Mouse (Mus musculus): Measurements from ENCODE around the gene Mgll. TPM values are rescaled to one million over a fixed set of nuclear protein-coding genes. Genes with fewer than 3 reads are reported as not detected.

Mgll gene
- total and polyA plus RNA-seq, 3 experiments, result 88.7 to 146 (median 102) TPM

DNA sequence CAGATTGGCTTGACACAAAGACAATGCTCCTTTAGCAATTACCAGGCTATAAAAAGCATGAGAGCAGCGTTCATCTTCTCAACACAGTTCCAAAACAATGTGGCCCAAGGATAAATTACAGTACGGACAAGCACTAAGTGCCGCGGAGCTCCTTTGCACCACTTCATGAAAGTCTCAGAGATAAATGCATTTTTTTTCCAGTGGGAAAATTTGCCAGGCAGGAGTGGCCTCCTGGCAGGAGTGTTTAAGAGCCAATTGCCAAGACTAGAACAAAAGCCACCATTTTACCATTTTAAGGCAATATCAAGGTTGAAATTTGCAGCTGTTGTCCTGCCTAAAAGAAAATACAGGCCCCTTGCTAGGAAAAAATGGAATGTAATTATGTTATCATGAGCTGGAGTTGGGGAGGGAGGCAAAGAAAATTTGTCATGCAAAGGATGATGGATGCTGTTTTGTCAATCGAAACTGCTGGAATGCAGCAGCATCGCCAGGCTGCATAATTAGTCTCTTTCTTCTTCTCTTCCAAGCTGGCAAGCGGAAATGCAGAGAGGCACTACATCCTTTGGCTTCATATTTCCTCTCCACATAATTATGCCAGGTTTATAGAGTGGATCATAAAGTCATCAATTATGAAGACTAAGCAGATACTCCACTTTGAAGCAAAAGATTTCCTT lies 40.7 kb upstream of the Mgll start:
- TF ChIP-seq POLR2A (IDR thresholded peaks at IDR 0.05; ENCODE audit: insufficient read depth, low read depth, low read length) (no peak), EP300 (IDR thresholded peaks at IDR 0.05; ENCODE audit: insufficient read depth, low read depth, low read length) (no peak), CTCF (IDR thresholded peaks at IDR 0.05) (no peak)
- Histone ChIP-seq H3K27ac (no peak overlapping the region), H3K27me3 (ENCODE audit: control insufficient read depth, insufficient read depth, low read length) (no peaks in the 10 kb centered on the region), H3K9ac (ENCODE audit: low read depth, low read length) (no peak overlapping the region), H3K4me3 (no peak overlapping the region), H3K79me2 (replicated peaks; ENCODE audit: control insufficient read depth, insufficient read depth, low read length) (no peaks in the 10 kb centered on the region), H3K4me1 (ENCODE audit: control insufficient read depth, insufficient read depth, low read length) (no peaks in the 10 kb centered on the region), H3K36me3 (ENCODE audit: control insufficient read depth, insufficient read depth, low read length) (no peaks in the 10 kb centered on the region)
- 66% methylated on average over 7 of the region's 7 CpGs for WGBS
- DNase-seq, result no peak
- intact Hi-C loops (cut with DNase I), result no loop called here

DNA sequence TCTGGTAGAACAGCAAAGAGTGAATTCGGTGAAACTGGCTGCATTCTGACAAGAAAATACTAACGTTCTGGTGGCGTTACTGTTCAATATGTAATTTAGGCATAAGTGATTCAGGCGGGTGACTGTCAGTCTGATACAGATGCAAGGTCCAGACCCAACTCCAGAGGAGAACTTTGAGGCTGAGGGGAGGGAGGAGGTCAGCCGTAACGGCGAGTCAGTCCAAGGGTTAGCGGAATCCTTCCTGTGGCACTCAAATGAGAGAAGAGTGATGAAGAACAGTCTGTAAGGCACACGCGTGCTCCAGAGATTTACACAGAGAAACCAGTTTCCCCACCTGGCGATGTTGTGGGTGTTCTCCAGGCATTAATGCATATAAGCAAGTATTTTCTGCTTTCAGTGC lies 36.0 kb upstream of the Mgll start:
- no peaks in the 10 kb centered on the region for H3K4me1 ChIP-seq (ENCODE audit: control insufficient read depth, insufficient read depth, low read length)
- H3K4me3 ChIP-seq, result no peak overlapping the region
- H3K36me3 ChIP-seq (ENCODE audit: control insufficient read depth, insufficient read depth, low read length), result no peaks in the 10 kb centered on the region
- 87% methylated on average over 11 of the region's 11 CpGs for WGBS
- TF ChIP-seq POLR2A (IDR thresholded peaks at IDR 0.05; ENCODE audit: insufficient read depth, low read depth, low read length) (no peak), EP300 (IDR thresholded peaks at IDR 0.05; ENCODE audit: insufficient read depth, low read depth, low read length) (no peak), CTCF (IDR thresholded peaks at IDR 0.05) (no peak)
- intact Hi-C loops (cut with DNase I), result no loop called here
- no peak for DNase-seq
- no peak overlapping the region for H3K9ac ChIP-seq (ENCODE audit: low read depth, low read length)
- no peaks in the 10 kb centered on the region for H3K27me3 ChIP-seq (ENCODE audit: control insufficient read depth, insufficient read depth, low read length)
- H3K79me2 ChIP-seq (replicated peaks; ENCODE audit: control insufficient read depth, insufficient read depth, low read length), result no peaks in the 10 kb centered on the region
- no peak overlapping the region for H3K27ac ChIP-seq

DNA sequence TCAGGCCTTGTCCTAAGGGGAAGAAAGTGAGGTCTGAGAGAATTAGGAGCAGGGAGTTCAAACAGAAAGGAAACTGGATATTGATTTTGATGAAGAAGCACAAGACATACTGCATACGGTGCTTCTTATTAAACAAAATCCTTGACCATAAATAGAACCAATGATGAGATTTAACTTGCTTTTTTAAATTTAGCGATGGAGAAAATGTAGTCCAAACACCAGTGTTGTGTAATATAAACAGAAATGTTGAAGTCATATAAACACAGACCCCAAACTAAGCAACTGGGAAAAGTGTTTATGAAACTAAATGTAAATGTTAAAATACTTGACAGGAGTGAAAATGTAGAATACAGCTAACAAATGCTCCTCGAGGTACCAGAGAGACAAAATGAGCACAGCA lies 35.5 kb upstream of the Mgll start:
- Histone ChIP-seq H3K4me1 (ENCODE audit: control insufficient read depth, insufficient read depth, low read length) (no peaks in the 10 kb centered on the region), H3K36me3 (ENCODE audit: control insufficient read depth, insufficient read depth, low read length) (no peaks in the 10 kb centered on the region), H3K27ac (no peak overlapping the region), H3K4me3 (no peak overlapping the region), H3K27me3 (ENCODE audit: control insufficient read depth, insufficient read depth, low read length) (no peaks in the 10 kb centered on the region), H3K79me2 (replicated peaks; ENCODE audit: control insufficient read depth, insufficient read depth, low read length) (no peaks in the 10 kb centered on the region), H3K9ac (ENCODE audit: low read depth, low read length) (no peak overlapping the region)
- no peak for TF ChIP-seq CTCF (IDR thresholded peaks at IDR 0.05)
- TF ChIP-seq POLR2A (IDR thresholded peaks at IDR 0.05; ENCODE audit: insufficient read depth, low read depth, low read length), result no peak
- TF ChIP-seq EP300 (IDR thresholded peaks at IDR 0.05; ENCODE audit: insufficient read depth, low read depth, low read length), result no peak
- 74% methylated on average over 3 of the region's 3 CpGs for WGBS
- no peak for DNase-seq
- intact Hi-C loops (cut with DNase I), result no loop called here

DNA sequence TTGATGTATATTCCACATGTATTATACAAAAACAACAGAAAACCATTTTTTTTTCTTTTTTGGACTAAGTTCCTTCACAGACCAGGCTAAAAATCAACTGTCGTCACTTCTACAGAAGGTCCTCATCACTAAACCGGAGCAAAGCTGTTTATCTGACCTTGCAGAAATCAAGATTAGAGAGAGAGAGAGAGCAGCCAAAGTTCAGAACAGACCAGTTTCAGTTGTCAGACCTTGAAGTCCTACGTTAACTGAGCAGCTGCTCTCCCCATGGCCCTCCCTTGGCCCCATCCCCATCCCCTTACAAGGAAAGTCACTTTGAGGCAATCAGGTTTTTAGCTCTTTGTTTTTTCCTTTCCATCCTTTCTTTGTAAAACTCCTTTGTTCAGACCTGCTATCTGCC lies 34.0 kb upstream of the Mgll start:
- Histone ChIP-seq H3K4me3 (no peak overlapping the region), H3K4me1 (ENCODE audit: control insufficient read depth, insufficient read depth, low read length) (no peaks in the 10 kb centered on the region), H3K27me3 (ENCODE audit: control insufficient read depth, insufficient read depth, low read length) (no peaks in the 10 kb centered on the region), H3K27ac (no peak overlapping the region), H3K79me2 (replicated peaks; ENCODE audit: control insufficient read depth, insufficient read depth, low read length) (no peaks in the 10 kb centered on the region), H3K36me3 (ENCODE audit: control insufficient read depth, insufficient read depth, low read length) (no peaks in the 10 kb centered on the region), H3K9ac (ENCODE audit: low read depth, low read length) (no peak overlapping the region)
- no peak for TF ChIP-seq CTCF (IDR thresholded peaks at IDR 0.05)
- TF ChIP-seq EP300 (IDR thresholded peaks at IDR 0.05; ENCODE audit: insufficient read depth, low read depth, low read length), result no peak
- no peak for TF ChIP-seq POLR2A (IDR thresholded peaks at IDR 0.05; ENCODE audit: insufficient read depth, low read depth, low read length)
- 56% methylated on average over 3 of the region's 3 CpGs for WGBS
- intact Hi-C loops (cut with DNase I), result no loop called here
- no peak for DNase-seq

DNA sequence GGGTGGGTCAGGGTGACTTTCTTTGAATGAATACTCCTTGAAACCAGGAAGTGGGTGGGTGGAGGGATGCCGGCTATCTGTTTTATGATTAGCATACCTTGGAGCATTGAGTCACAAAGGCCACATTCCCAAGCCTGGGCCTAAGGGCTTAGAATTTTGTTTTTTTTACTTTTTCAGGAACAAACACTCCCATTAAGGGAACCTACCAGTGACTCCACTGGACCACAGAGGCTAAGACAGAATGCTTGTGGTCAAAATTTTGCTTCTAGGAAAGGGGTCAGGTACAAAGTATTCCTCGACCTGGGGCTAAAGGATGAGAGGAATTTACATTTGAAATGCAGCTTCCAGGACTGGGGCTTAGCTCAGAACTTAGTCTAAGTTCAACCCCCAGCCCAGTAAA lies 32.9 kb upstream of the Mgll start:
- H3K9ac ChIP-seq (ENCODE audit: low read depth, low read length), result no peak overlapping the region
- WGBS, result 79% methylated on average over 2 of the region's 2 CpGs
- TF ChIP-seq EP300 (IDR thresholded peaks at IDR 0.05; ENCODE audit: insufficient read depth, low read depth, low read length) (no peak), CTCF (IDR thresholded peaks at IDR 0.05) (no peak), POLR2A (IDR thresholded peaks at IDR 0.05; ENCODE audit: insufficient read depth, low read depth, low read length) (no peak)
- intact Hi-C loops (cut with DNase I), result no loop called here
- H3K27ac ChIP-seq, result no peak overlapping the region
- H3K4me1 ChIP-seq (ENCODE audit: control insufficient read depth, insufficient read depth, low read length), result no peaks in the 10 kb centered on the region
- no peaks in the 10 kb centered on the region for H3K27me3 ChIP-seq (ENCODE audit: control insufficient read depth, insufficient read depth, low read length)
- no peak for DNase-seq
- H3K79me2 ChIP-seq (replicated peaks; ENCODE audit: control insufficient read depth, insufficient read depth, low read length), result no peaks in the 10 kb centered on the region
- H3K36me3 ChIP-seq (ENCODE audit: control insufficient read depth, insufficient read depth, low read length), result no peaks in the 10 kb centered on the region
- no peak overlapping the region for H3K4me3 ChIP-seq

DNA sequence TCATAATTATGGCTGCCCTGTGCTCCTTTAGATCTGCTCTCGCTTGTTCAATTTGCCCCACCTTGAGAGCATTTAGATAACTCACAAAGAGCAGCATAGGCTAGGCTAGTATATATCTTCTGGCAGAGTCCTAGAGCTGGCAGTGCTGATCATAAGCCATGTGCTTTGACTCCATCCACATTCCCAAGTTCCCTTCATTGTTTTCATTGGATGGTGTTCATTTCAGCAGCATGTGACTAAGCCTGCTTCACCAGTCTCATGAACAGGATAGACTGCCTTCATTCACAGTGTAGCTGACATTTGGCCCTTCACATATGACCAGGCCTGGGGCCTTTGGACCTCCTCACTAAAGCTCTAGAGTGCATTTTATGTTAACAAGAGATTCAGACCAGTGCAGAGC lies 21.3 kb upstream of the Mgll start:
- no peak for TF ChIP-seq POLR2A (IDR thresholded peaks at IDR 0.05; ENCODE audit: insufficient read depth, low read depth, low read length)
- TF ChIP-seq EP300 (IDR thresholded peaks at IDR 0.05; ENCODE audit: insufficient read depth, low read depth, low read length), result no peak
- TF ChIP-seq CTCF (IDR thresholded peaks at IDR 0.05), result no peak
- WGBS, result 89% methylated on average over 1 of the region's 1 CpGs
- H3K27ac ChIP-seq, result no peak overlapping the region
- H3K79me2 ChIP-seq (replicated peaks; ENCODE audit: control insufficient read depth, insufficient read depth, low read length), result no peaks in the 10 kb centered on the region
- intact Hi-C loops (cut with DNase I), result no loop called here
- no peaks in the 10 kb centered on the region for H3K27me3 ChIP-seq (ENCODE audit: control insufficient read depth, insufficient read depth, low read length)
- H3K36me3 ChIP-seq (ENCODE audit: control insufficient read depth, insufficient read depth, low read length), result no peaks in the 10 kb centered on the region
- no peaks in the 10 kb centered on the region for H3K4me1 ChIP-seq (ENCODE audit: control insufficient read depth, insufficient read depth, low read length)
- H3K4me3 ChIP-seq, result no peak overlapping the region
- no peak for DNase-seq
- H3K9ac ChIP-seq (ENCODE audit: low read depth, low read length), result no peak overlapping the region
